Mouse (Mus musculus) embryonic fibroblast, embryonic 13.5 days (primary cell): ENCODE results near the gene Erc2.

Experiments
- CTCF ChIP-seq: IDR thresholded peaks from 2 replicates; pipeline ENCODE4 v1.5.1; 2011; ENCODE audit warnings: mild to moderate bottlenecking, control low read depth, low read length, moderate library complexity, borderline replicate concordance; ENCODE audit not compliant: insufficient read depth
- POLR2A ChIP-seq: IDR thresholded peaks from 2 replicates; pipeline ENCODE4 v1.6.1; 2011; ENCODE audit warnings: low read depth, mild to moderate bottlenecking, control low read depth, low read length, moderate library complexity

DNA sequence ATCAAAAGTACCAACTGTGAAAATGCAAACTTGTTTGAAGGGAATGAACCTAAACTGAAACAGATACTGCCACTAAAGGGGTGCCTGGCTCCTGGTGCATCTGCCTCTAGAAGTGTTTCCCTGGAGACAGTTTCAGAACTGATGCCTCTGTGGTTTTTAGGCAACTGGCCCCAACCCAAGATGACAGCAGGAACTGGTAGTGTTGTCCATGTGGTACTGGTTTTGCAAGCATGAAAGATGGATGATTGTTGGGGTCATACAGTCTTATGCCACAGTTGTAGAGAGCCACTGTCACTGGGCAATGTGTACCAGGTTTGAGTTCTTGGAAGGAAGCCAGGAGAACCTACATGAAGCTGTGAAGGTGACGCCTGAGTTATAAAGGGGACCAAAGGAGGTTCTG, 365.2 kb downstream of the Erc2 start:
- no peak for TF ChIP-seq CTCF
- no peak for TF ChIP-seq POLR2A
